Mouse (Mus musculus): ENCODE results near the gene Etv6.

GRCm38 (mm10) chr6:134113168-134113567 lies 77.7 kb downstream of the Etv6 start:
- TF ChIP-seq CTCF (IDR thresholded peaks at IDR 0.05; ENCODE audit: low read depth): no peak
- TF ChIP-seq EP300 (optimal IDR thresholded peaks at IDR 0.05): no peak
